Mouse (Mus musculus) intestine, embryonic 16.5 days (tissue): ENCODE measurements around the gene Gsdma. TPM values are rescaled to one million over a fixed set of nuclear protein-coding genes. Genes with fewer than 3 reads are reported as not detected.
"Not testable (repeated sequence)": the region's sequence is repeated elsewhere in the genome, so short reads cannot be mapped to it uniquely, and the experiment has no call there.

ENCODE experiments used
- ATAC-seq: fragments of 200-750 bp; cut with Nextera tagmentation; 2 replicates; pipeline ENCODE4 v1.8.0; 2017; ENCODE audit warnings: moderate TSS enrichment, moderate library complexity
- H3K27ac ChIP-seq: fragments of 300-500 bp; sonication (generic); 2 replicates; pipeline ENCODE4 v1.5.1; 2014; ENCODE audit warnings: mild to moderate bottlenecking, low read length
- H3K27me3 ChIP-seq: fragments of 300-500 bp; sonication (generic); replicated peaks from 2 replicates; pipeline ENCODE4 v1.6.1; 2014; ENCODE audit warnings: low read length, control low read depth, mixed read lengths; ENCODE audit not compliant: control insufficient read depth, insufficient read depth
- H3K36me3 ChIP-seq: fragments of 300-500 bp; sonication (generic); 2 replicates; pipeline ENCODE4 v1.6.1; 2014; ENCODE audit warnings: low read length, control low read depth; ENCODE audit not compliant: control insufficient read depth, insufficient read depth
- H3K4me1 ChIP-seq: fragments of 300-500 bp; sonication (generic); 2 replicates; pipeline ENCODE4 v1.6.1; 2014; ENCODE audit warnings: low read length, control low read depth, mixed read lengths; ENCODE audit not compliant: control insufficient read depth, insufficient read depth
- H3K4me2 ChIP-seq: fragments of 300-500 bp; sonication (generic); 2 replicates; pipeline ENCODE4 v1.6.1; 2014; ENCODE audit warnings: low read depth, low read length, control low read depth
- H3K4me3 ChIP-seq: fragments of 300-500 bp; sonication (generic); 2 replicates; pipeline ENCODE4 v1.5.1; 2014; ENCODE audit warnings: mild to moderate bottlenecking, low read length
- H3K9ac ChIP-seq: fragments of 300-500 bp; sonication (generic); 2 replicates; pipeline ENCODE4 v1.6.1; 2014; ENCODE audit warnings: low read depth, low read length
- H3K9me3 ChIP-seq: fragments of 300-500 bp; sonication (generic); 2 replicates; pipeline ENCODE4 v1.6.1; 2016; ENCODE audit warnings: low read length, control low read depth; ENCODE audit not compliant: control insufficient read depth
- WGBS: fragments of 180-500 bp; shearing (Covaris S2); extraction: QIAGEN DNeasy Blood & Tissue Kit; methylation state at CpG from one replicate; pipeline ENCODE4 v1.1.7; 2014; 5-methylcytosine and 5-hydroxymethylcytosine counted together
- polyA plus RNA-seq: library from polyadenylated mRNA; unstranded; fragments of >200 nt; fragmentation: Nextera tagmentation; extraction: Ambion mirVana; gene quantifications from 2 replicates; pipeline ENCODE4 v1.2.1, GENCODE M21; 2015

Gene Gsdma
- polyA plus RNA-seq, 1 experiment from 2014 or later, result 0.06 TPM

DNA sequence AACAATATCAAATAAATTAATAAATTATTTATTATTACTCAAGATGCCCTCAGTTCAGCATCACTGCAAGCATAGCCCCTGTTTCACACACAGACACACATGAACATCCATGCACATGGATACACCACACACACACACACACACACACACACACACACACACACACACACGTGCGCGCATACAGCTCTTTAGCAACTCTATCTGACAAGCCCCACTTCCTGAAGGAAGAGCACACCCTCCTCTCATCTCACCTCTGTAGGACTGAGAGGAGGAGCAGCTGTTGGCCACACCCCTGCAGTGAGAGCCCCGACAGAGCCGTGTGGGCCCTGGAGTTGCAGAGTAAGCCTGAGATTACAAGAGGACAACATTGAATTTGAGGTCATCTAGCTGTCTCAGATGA, 24.1 kb upstream of the Gsdma start:
- ATAC-seq, result no peak
- Histone ChIP-seq H3K4me1 (no peaks in the 10 kb centered on the region), H3K9ac (no peak overlapping the region), H3K9me3 (no peaks in the 10 kb centered on the region), H3K4me2 (no peak overlapping the region), H3K36me3 (no peaks in the 10 kb centered on the region), H3K27me3 (no peaks in the 10 kb centered on the region), H3K4me3 (no peak overlapping the region), H3K27ac (no peak overlapping the region)
- 54% methylated on average over 5 of the region's 5 CpGs for WGBS

DNA sequence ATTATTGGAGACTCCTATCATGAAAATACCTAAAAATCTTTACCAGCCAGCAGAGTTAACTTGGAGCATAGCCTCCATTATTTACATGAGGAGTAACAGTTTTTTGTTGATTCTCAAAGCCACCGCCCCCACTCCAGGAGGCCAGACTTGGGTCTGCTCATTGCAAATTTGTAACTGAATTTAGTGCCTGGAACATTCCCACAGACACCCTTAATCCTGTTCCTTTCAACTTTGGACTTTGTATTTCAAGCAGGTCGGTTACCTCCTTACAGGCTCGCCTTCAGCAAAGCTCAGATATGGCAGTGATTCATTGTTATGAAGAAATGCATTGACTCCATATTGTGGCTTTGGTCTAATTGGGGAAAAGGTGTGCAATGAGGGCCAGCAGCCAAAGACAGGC, 19.4 kb upstream of the Gsdma start:
- 63% methylated on average over 3 of the region's 3 CpGs for WGBS

DNA sequence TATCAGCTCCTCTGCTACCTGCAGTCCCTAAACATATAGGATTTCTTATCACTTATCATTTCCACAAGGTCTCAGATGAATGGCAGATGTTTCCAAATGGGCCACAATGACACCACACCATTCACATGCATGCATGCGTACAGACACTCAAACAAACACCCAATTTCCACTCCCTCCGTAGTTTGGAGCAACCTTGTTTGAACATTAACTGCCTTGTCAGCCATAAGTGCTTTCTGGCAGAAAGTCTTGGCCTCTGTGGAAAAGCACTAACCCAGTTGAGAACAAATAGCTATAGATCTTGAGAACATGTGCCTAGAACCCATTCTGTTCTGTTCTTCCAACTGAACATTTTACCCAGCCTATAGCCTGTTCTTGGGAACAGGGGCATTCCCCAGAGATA, 18.2 kb upstream of the Gsdma start:
- Histone ChIP-seq H3K27me3 (no peaks in the 10 kb centered on the region), H3K9me3 (no peaks in the 10 kb centered on the region), H3K4me2 (no peak overlapping the region), H3K27ac (no peak overlapping the region), H3K4me3 (no peak overlapping the region), H3K36me3 (no peaks in the 10 kb centered on the region), H3K4me1 (no peaks in the 10 kb centered on the region), H3K9ac (no peak overlapping the region)
- no peak for ATAC-seq
- 58% methylated on average over 2 of the region's 2 CpGs for WGBS

More for the DNA sequence above, 19.4 kb upstream of the Gsdma start:
- Histone ChIP-seq H3K4me3 (no peak overlapping the region), H3K4me1 (no peaks in the 10 kb centered on the region), H3K36me3 (no peaks in the 10 kb centered on the region), H3K4me2 (no peak overlapping the region), H3K27me3 (no peaks in the 10 kb centered on the region), H3K9me3 (no peaks in the 10 kb centered on the region), H3K9ac (no peak overlapping the region), H3K27ac (no peak overlapping the region)
- no peak for ATAC-seq

DNA sequence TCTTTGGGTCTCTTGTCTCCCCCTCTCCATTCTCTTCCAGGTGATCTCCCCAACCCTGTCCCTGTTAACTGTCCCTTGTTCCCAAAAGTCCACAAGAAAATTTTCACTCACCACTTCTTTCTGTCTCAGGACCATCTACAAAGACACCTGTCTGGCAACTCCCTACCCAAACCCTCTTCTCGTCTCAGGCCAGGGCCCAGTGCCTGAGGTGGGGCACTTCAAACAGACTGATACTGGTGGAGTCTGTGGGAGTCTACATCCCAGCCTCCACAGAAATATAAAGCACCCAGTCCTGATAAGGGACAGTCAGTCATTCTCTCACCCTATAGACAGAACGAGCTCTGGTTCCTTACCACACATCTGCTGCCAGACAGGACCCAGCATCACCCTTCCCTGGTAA, 17.7 kb upstream of the Gsdma start, which contains the start of gene Gsdma2:
Gene Gsdma2 (plus strand): TSS at position 301 of the 400 bp plus-strand sequence.
- H3K4me2 ChIP-seq, result no peak within 1 kb of the TSS
- H3K4me3 ChIP-seq, result no peak within 1 kb of the TSS
- no peak within 1 kb of the TSS for H3K27ac ChIP-seq
- H3K27me3 ChIP-seq, result no peaks in the 10 kb centered on the region
- H3K36me3 ChIP-seq, result no peaks in the 10 kb centered on the region
- H3K9me3 ChIP-seq, result no peaks in the 10 kb centered on the region
- H3K9ac ChIP-seq, result no peak within 1 kb of the TSS
- H3K4me1 ChIP-seq, result no peaks in the 10 kb centered on the region
- WGBS, result 33% methylated on average over 2 of the region's 2 CpGs
- no peak for ATAC-seq

DNA sequence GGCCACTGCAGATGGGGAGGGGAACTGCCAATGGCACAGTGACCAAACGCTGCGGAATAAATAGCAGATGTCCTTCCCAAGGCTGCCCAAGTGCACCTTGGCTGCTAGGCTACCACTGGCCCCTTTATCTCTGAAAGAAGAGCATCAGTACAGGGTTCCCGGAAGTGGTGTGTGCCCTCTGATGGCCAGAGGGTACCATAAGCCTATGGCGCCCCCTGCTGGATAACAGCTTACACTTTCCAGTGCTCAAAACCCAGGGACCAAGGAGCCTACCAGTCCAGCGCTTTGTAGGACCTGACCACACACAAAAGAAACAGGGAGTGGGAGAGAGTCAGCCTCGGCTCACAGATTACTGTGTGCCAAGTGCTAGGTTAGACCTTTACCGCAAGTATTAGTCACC, 9.1 kb upstream of the Gsdma start:
- H3K9me3 ChIP-seq, H3K4me1 ChIP-seq, H3K9ac ChIP-seq, H3K27me3 ChIP-seq, H3K4me2 ChIP-seq, H3K36me3 ChIP-seq, H3K4me3 ChIP-seq, H3K27ac ChIP-seq: not testable (repeated sequence)
- WGBS, result 13% methylated on average over 7 of the region's 7 CpGs
- ATAC-seq, result peak; percentile 42

DNA sequence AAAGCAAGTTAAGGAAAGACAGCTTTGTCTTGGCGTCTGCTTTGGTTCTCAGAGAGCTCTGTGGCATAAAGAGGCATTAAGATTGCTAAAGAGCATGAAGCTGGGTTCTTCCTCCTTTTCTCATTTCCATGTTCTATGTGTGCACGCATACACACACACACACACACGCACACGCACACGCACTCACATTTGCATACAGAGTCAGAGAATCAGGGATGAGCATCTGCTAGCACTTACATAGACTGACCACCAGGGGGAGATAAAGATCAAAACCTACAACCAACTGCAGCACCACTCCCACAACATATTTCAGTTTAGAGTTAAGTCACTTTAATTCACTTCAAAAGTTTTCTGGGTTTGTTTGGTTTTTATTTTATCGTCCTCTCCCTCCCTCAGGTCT, 3.6 kb upstream of the Gsdma start:
- H3K36me3 ChIP-seq, result no peaks in the 10 kb centered on the region
- no peak overlapping the region for H3K9ac ChIP-seq
- H3K4me1 ChIP-seq, result no peaks in the 10 kb centered on the region
- 7% methylated on average over 6 of the region's 6 CpGs for WGBS
- H3K27me3 ChIP-seq, result no peaks in the 10 kb centered on the region
- no peak overlapping the region for H3K4me2 ChIP-seq
- peak; percentile 46; the same call in 1 of the 2 replicates for ATAC-seq
- H3K27ac ChIP-seq, result no peak overlapping the region
- no peaks in the 10 kb centered on the region for H3K9me3 ChIP-seq
- no peak overlapping the region for H3K4me3 ChIP-seq

DNA sequence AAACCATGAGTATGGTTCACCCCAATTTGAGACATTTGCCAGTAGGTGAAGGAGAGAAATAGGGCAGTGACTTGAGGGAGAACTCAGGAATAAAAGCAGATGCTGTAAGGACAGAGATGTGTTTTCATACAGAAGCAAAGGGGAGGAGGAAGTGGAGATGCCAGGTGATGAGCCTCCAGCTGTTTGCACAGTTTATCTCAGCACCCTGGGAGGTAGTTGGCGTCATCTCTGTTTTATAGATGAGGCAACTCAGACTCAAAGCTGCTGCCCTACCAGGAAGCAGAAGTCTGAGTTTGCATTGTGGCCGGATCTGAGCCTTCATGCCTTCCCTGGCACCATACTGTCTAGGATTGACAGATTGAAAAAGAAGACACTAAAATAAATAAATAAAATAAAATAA, 4.8 kb downstream of the Gsdma start:
- no peak for ATAC-seq
- no peak overlapping the region for H3K27ac ChIP-seq
- H3K4me1 ChIP-seq, result no peaks in the 10 kb centered on the region
- H3K9ac ChIP-seq, result no peak overlapping the region
- H3K4me2 ChIP-seq, result no peak overlapping the region
- 35% methylated on average over 2 of the region's 2 CpGs for WGBS
- H3K36me3 ChIP-seq, result no peaks in the 10 kb centered on the region
- H3K9me3 ChIP-seq, result no peaks in the 10 kb centered on the region
- 0 out of 2 replicates have a peak, but pooled peaks cover 3% of the 10 kb centered on the region for H3K27me3 ChIP-seq
- H3K4me3 ChIP-seq, result no peak overlapping the region

DNA sequence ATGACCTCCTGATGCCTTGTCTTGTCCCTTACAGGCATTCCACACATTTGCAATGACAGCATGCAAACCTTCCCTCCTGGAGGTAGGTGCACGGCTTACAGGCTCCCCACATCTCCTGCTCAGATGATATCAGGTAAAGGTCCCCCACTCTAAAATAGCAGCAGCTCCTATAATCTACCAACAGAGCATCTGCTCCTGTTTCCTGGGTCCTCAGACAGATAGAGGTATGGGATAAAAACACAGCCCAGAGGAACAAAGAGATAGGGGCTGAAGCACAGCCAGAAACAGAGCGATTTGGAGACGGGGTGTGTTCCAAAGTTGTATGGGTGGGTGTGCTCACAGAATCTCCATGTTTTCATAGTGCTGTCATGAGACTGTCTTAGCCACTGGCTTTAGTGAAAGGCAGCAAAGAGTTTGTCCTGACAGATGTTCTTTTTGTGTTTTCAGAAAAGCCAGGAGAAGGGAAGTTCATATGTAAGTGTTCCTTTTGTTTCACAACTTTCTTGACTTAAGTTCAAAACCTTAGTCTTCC, 7.2 kb downstream of the Gsdma start:
- 0 out of 2 replicates have a peak, but pooled peaks cover 3% of the 10 kb centered on the region for H3K27me3 ChIP-seq
- H3K4me1 ChIP-seq, result no peaks in the 10 kb centered on the region
- no peak overlapping the region for H3K4me3 ChIP-seq
- no peaks in the 10 kb centered on the region for H3K36me3 ChIP-seq
- H3K4me2 ChIP-seq, result no peak overlapping the region
- H3K9me3 ChIP-seq, result no peaks in the 10 kb centered on the region
- WGBS, result 68% methylated on average over 3 of the region's 3 CpGs
- no peak overlapping the region for H3K27ac ChIP-seq
- no peak overlapping the region for H3K9ac ChIP-seq
- no peak for ATAC-seq

DNA sequence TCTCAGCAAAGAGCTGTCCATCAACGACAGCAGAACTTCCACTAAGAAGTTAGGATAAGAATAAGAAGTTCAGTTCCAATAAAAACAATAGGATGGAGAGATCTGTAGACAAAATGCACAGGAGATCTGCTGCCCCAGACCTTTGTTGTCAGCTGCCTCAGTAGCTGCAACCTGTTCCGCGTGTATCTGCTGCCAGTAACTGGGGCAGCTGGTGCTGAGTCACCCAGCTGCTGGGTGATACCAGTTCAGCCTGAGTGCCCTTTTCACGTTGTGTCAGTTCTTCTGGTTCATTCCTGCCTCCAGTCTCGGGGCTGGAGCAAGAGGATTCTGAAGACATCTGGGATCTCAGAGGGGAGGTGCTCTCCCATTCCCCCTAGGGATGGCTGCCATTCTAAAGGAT, 7.7 kb downstream of the Gsdma start:
- no peaks in the 10 kb centered on the region for H3K27me3 ChIP-seq
- H3K4me1 ChIP-seq, result no peaks in the 10 kb centered on the region
- H3K4me2 ChIP-seq, result no peak overlapping the region
- H3K9me3 ChIP-seq, result no peaks in the 10 kb centered on the region
- no peaks in the 10 kb centered on the region for H3K36me3 ChIP-seq
- no peak overlapping the region for H3K27ac ChIP-seq
- ATAC-seq, result no peak
- H3K4me3 ChIP-seq, result no peak overlapping the region
- H3K9ac ChIP-seq, result no peak overlapping the region
- WGBS, result 63% methylated on average over 5 of the region's 5 CpGs

DNA sequence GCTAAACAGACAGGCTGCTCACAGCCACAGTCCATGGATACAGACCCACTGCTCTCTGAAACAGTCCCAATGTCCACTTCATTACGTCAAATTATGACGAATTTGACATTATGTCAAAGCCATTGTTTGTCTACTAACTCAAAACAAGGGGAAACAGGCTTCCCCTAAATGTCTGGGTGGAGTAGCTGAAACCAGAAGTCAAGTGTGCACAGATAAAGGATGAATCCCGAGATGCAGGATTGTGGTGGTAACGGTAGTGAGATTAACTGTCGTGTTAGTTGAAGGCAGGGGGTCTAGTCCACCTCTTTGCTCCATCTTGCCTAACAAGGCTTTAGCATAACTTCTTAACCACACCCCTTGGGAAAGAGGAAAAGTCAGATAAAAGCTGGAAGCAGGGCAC, 8.3 kb downstream of the Gsdma start:
- Histone ChIP-seq H3K27me3 (no peaks in the 10 kb centered on the region), H3K27ac (no peak overlapping the region), H3K9me3 (no peaks in the 10 kb centered on the region), H3K4me2 (no peak overlapping the region), H3K4me1 (no peaks in the 10 kb centered on the region), H3K9ac (no peak overlapping the region), H3K4me3 (no peak overlapping the region), H3K36me3 (no peaks in the 10 kb centered on the region)
- WGBS, result 79% methylated on average over 5 of the region's 5 CpGs
- ATAC-seq, result no peak
